Mouse (Mus musculus) lung, adult 10 weeks (tissue): ENCODE results near the gene Calm3. TPM values are rescaled to one million over a fixed set of nuclear protein-coding genes. Genes with fewer than 3 reads are reported as not detected.

Experiments used
- polyA plus RNA-seq: library from polyadenylated mRNA; stranded (reverse); fragments of 350-450 nt; fragmentation: Illumina TruSeq; extraction: RNeasy Lipid Tissue Mini Kit (QIAGEN cat#74804); gene quantifications from one replicate; pipeline ENCODE4 v1.2.3, GENCODE M21; 2014; ENCODE audit warnings: low read depth, low replicate concordance; ENCODE audit not compliant: insufficient read depth

The Calm3 gene
- polyA plus RNA-seq: 135 TPM

GRCm38 (mm10) chr7:16924037-16924834, at the start of gene Calm3:
TSS of gene Calm3 (minus strand) at chr7:16924114.

GRCm38 (mm10) chr7:16959539-16960187, 35.7 kb upstream of the Calm3 start, which contains the start of gene Pnmal1:
TSS of gene Pnmal1 (plus strand) at chr7:16959679.

GRCm38 (mm10) chr7:16944061-16944807, 20.3 kb upstream of the Calm3 start, which contains the start of gene Pnmal2:
TSS of gene Pnmal2 (plus strand) at chr7:16944682.

GRCm38 (mm10) chr7:16906281-16906680, 17.6 kb downstream of the Calm3 start, which contains the start of gene Ptgir:
TSS of gene Ptgir (plus strand) at chr7:16906490.

GRCm38 (mm10) chr7:16891641-16892351, 32.1 kb downstream of the Calm3 start, which contains the start of gene Gng8:
TSS of gene Gng8 (plus strand) at chr7:16891786.

GRCm38 (mm10) chr7:16875310-16875325, 48.8 kb downstream of the Calm3 start, which contains the start of gene Dact3:
TSS of gene Dact3 (plus strand) at chr7:16875317.

Other genes with a start within 250 kb of the Calm3 start
- not detected for gene Ceacam15, start 248.4 kb downstream of the Calm3 start, polyA plus RNA-seq
- not detected for gene Ceacam9, start 202.2 kb downstream of the Calm3 start, polyA plus RNA-seq
- gene Ap2s1, start 185.7 kb downstream of the Calm3 start, polyA plus RNA-seq: 163 TPM
- 68.9 TPM for gene Slc1a5, start 142.8 kb downstream of the Calm3 start, polyA plus RNA-seq
- 33.9 TPM for gene Strn4, start 108.2 kb downstream of the Calm3 start, polyA plus RNA-seq
- gene Fkrp, start 107.4 kb downstream of the Calm3 start, polyA plus RNA-seq: 11.8 TPM
- gene Prkd2, start 81.2 kb downstream of the Calm3 start, polyA plus RNA-seq: 32.2 TPM
- gene Dact3, start 48.8 kb downstream of the Calm3 start, polyA plus RNA-seq: 7.2 TPM
- 7.3 TPM for gene Gng8, start 32.3 kb downstream of the Calm3 start, polyA plus RNA-seq
- gene Ptgir, start 17.6 kb downstream of the Calm3 start, polyA plus RNA-seq: 2.2 TPM
- 1.5 TPM for gene Pnmal2, start 20.6 kb upstream of the Calm3 start, polyA plus RNA-seq
- not detected for gene Pnmal1, start 35.6 kb upstream of the Calm3 start, polyA plus RNA-seq
- not detected for gene Gm42372, start 59.0 kb upstream of the Calm3 start, polyA plus RNA-seq
- 3.4 TPM for gene Ccdc8, start 68.6 kb upstream of the Calm3 start, polyA plus RNA-seq
- gene Ppp5c, start 103.8 kb upstream of the Calm3 start, polyA plus RNA-seq: 51.7 TPM
- gene Hif3a, start 138.3 kb upstream of the Calm3 start, polyA plus RNA-seq: 0.50 TPM
- not detected for gene Psg16, start 149.9 kb upstream of the Calm3 start, polyA plus RNA-seq
- not detected for gene Ceacam3, start 226.2 kb upstream of the Calm3 start, polyA plus RNA-seq